Mouse (Mus musculus) E14TG2a.4 (cell line): ENCODE measurements around the gene Paqr6.
A peak's percentile ranks its signal among the peaks of the same experiment; 100 is the strongest.
"Not testable (repeated sequence)": the region's sequence is repeated elsewhere in the genome, so short reads cannot be mapped to it uniquely, and the experiment has no call there.

Source experiments
- H3K27me3 ChIP-seq: 2 replicates; pipeline ENCODE4 v1.6.1; 2014; ENCODE audit warnings: low read length, control low read depth; ENCODE audit not compliant: insufficient read depth
- H3K36me3 ChIP-seq: 2 replicates; pipeline ENCODE4 v1.6.1; 2014; ENCODE audit warnings: low read length, control low read depth; ENCODE audit not compliant: insufficient read depth
- H3K4me1 ChIP-seq: replicated peaks from 2 replicates; pipeline ENCODE4 v1.6.1; 2014; ENCODE audit warnings: low read depth, low read length, control low read depth
- H3K4me3 ChIP-seq: replicated peaks from 2 replicates; pipeline ENCODE4 v1.5.1; 2014; ENCODE audit warnings: mild to moderate bottlenecking, low read length
- H3K9me3 ChIP-seq: 2 replicates; pipeline ENCODE4 v1.6.1; 2014; ENCODE audit warnings: low read length, control low read depth
- CTCF ChIP-seq: conservative IDR thresholded peaks from 2 replicates; pipeline ENCODE4 v1.5.1; 2014; ENCODE audit warnings: low read length
- NANOG ChIP-seq: IDR thresholded peaks from 2 replicates; pipeline ENCODE4 v1.6.1; 2014; ENCODE audit warnings: borderline replicate concordance, low read length, mixed read lengths
- POU5F1 ChIP-seq: IDR thresholded peaks from 2 replicates; pipeline ENCODE4 v1.6.1; 2014; ENCODE audit warnings: low read length, borderline replicate concordance

Paqr6 gene

GRCm38 (mm10) chr3:88361612-88362313, 2.6 kb upstream of the Paqr6 start:
- TF ChIP-seq CTCF (no peak), POU5F1 (no peak), NANOG (no peak)
- H3K4me3 ChIP-seq = no peak overlapping the region
- peaks cover 70% of the 10 kb centered on the region for H3K36me3 ChIP-seq
- peaks cover 19% of the 10 kb centered on the region for H3K27me3 ChIP-seq
- no peaks in the 10 kb centered on the region for H3K9me3 ChIP-seq
- H3K4me1 ChIP-seq = peaks cover 83% of the 10 kb centered on the region

GRCm38 (mm10) chr3:88363700-88364099, 684 bp upstream of the Paqr6 start:
- Histone ChIP-seq H3K27me3 (peaks cover 19% of the 10 kb centered on the region), H3K36me3 (peaks cover 50% of the 10 kb centered on the region), H3K9me3 (peaks cover 2% of the 10 kb centered on the region), H3K4me3 (peak overlapping the region; percentile 63; the same call in 1 of the 2 replicates), H3K4me1 (peaks cover 69% of the 10 kb centered on the region)
- TF ChIP-seq POU5F1 (no peak), CTCF (no peak), NANOG (no peak)

- H3K9me3 ChIP-seq = peaks cover 23% of the 10 kb centered on the region
- peak overlapping the region; percentile 71 for H3K4me3 ChIP-seq
- H3K27me3 ChIP-seq = peaks cover 19% of the 10 kb centered on the region
- peaks cover 29% of the 10 kb centered on the region for H3K36me3 ChIP-seq
- H3K4me1 ChIP-seq = peaks cover 48% of the 10 kb centered on the region
- TF ChIP-seq CTCF (0 out of 2 replicates have a peak, but pooled peaks have one; percentile 2), NANOG (no peak)
These were observed 1.4 kb downstream of the Paqr6 start for GRCm38 (mm10) chr3:88365705-88366361.

GRCm38 (mm10) chr3:88366830-88367428, 2.5 kb downstream of the Paqr6 start:
- not testable (repeated sequence) for H3K4me3 ChIP-seq
- Histone ChIP-seq H3K27me3 (peaks cover 19% of the 10 kb centered on the region), H3K4me1 (peaks cover 38% of the 10 kb centered on the region), H3K9me3 (peaks cover 34% of the 10 kb centered on the region), H3K36me3 (peaks cover 18% of the 10 kb centered on the region)

- Histone ChIP-seq H3K4me1 (peaks cover 36% of the 10 kb centered on the region), H3K27me3 (peaks cover 19% of the 10 kb centered on the region), H3K9me3 (peaks cover 37% of the 10 kb centered on the region), H3K36me3 (peaks cover 12% of the 10 kb centered on the region)
- H3K4me3 ChIP-seq = not testable (repeated sequence)
These were observed 3.1 kb downstream of the Paqr6 start for GRCm38 (mm10) chr3:88367517-88367916.

- H3K9me3 ChIP-seq = peaks cover 37% of the 10 kb centered on the region
These were observed 4.1 kb downstream of the Paqr6 start for GRCm38 (mm10) chr3:88368511-88368910.

GRCm38 (mm10) chr3:88372643-88373042, 8.3 kb downstream of the Paqr6 start, which contains the start of gene Bglap3:
Bglap3 (minus strand) TSS chr3:88372743.
- H3K27me3 ChIP-seq, H3K4me3 ChIP-seq, H3K36me3 ChIP-seq: not testable (repeated sequence)
- Histone ChIP-seq H3K4me1 (peaks cover 11% of the 10 kb centered on the region), H3K9me3 (peaks cover 37% of the 10 kb centered on the region)

More at GRCm38 (mm10) chr3:88368511-88368910, 4.1 kb downstream of the Paqr6 start:
- Histone ChIP-seq H3K27me3 (peaks cover 19% of the 10 kb centered on the region), H3K4me1 (peaks cover 29% of the 10 kb centered on the region)
- not testable (repeated sequence) for H3K4me3 ChIP-seq, H3K36me3 ChIP-seq

GRCm38 (mm10) chr3:88375750-88376626, 11.6 kb downstream of the Paqr6 start:
- 0 out of 2 replicates have a peak overlapping the region, but pooled peaks have one; percentile 17 for H3K4me3 ChIP-seq
- peaks cover 12% of the 10 kb centered on the region for H3K9me3 ChIP-seq
- H3K4me1 ChIP-seq = peaks cover 11% of the 10 kb centered on the region
- H3K36me3 ChIP-seq, H3K27me3 ChIP-seq: not testable (repeated sequence)

- not testable (repeated sequence) for H3K4me3 ChIP-seq, H3K27me3 ChIP-seq, H3K9me3 ChIP-seq, H3K36me3 ChIP-seq
- H3K4me1 ChIP-seq = peaks cover 15% of the 10 kb centered on the region
These were observed 12.3 kb downstream of the Paqr6 start for GRCm38 (mm10) chr3:88376644-88377043.

GRCm38 (mm10) chr3:88378599-88378998, 14.2 kb downstream of the Paqr6 start, which contains the start of gene Bglap2:
Bglap2 (minus strand) TSS chr3:88378699.
- not testable (repeated sequence) for H3K9me3 ChIP-seq, H3K27me3 ChIP-seq, H3K4me3 ChIP-seq, H3K36me3 ChIP-seq
- peaks cover 17% of the 10 kb centered on the region for H3K4me1 ChIP-seq

GRCm38 (mm10) chr3:88381389-88382315, 17.3 kb downstream of the Paqr6 start:
- not testable (repeated sequence) for H3K27me3 ChIP-seq, H3K4me1 ChIP-seq, H3K36me3 ChIP-seq, H3K9me3 ChIP-seq
- H3K4me3 ChIP-seq = peak overlapping the region; percentile 57; the same call in 1 of the 2 replicates

- H3K4me3 ChIP-seq, H3K36me3 ChIP-seq, H3K27me3 ChIP-seq, H3K4me1 ChIP-seq, H3K9me3 ChIP-seq: not testable (repeated sequence)
These were observed 18.0 kb downstream of the Paqr6 start for GRCm38 (mm10) chr3:88382383-88382782.
